Mouse (Mus musculus) liver, embryonic 15.5 days (tissue): Measurements from ENCODE around the gene Krtap4-7. TPM values are rescaled to one million over a fixed set of nuclear protein-coding genes. Genes with fewer than 3 reads are reported as not detected.
"Not testable (repeated sequence)": the region's sequence is repeated elsewhere in the genome, so short reads cannot be mapped to it uniquely, and the experiment has no call there.

Source experiments
- ATAC-seq: fragments of 200-750 bp; cut with Nextera tagmentation; 2 replicates; pipeline ENCODE4 v1.8.0; 2017; ENCODE audit warnings: moderate number of reproducible peaks, mild to moderate bottlenecking, moderate library complexity; ENCODE audit not compliant: insufficient read depth
- H3K27ac ChIP-seq: fragments of 300-500 bp; sonication (generic); replicated peaks from 2 replicates; pipeline ENCODE4 v1.5.1; 2015; ENCODE audit warnings: mild to moderate bottlenecking, inconsistent platforms
- H3K27me3 ChIP-seq: fragments of 300-500 bp; sonication (generic); 2 replicates; pipeline ENCODE4 v1.6.1; 2015; ENCODE audit warnings: mild to moderate bottlenecking, inconsistent platforms
- H3K36me3 ChIP-seq: fragments of 300-500 bp; sonication (generic); replicated peaks from 2 replicates; pipeline ENCODE4 v1.6.1; 2015; ENCODE audit warnings: moderate library complexity, mild to moderate bottlenecking, inconsistent platforms
- H3K4me1 ChIP-seq: fragments of 300-500 bp; sonication (generic); replicated peaks from 2 replicates; pipeline ENCODE4 v1.6.1; 2015; ENCODE audit warnings: inconsistent platforms
- H3K4me2 ChIP-seq: fragments of 300-500 bp; sonication (generic); 2 replicates; pipeline ENCODE4 v1.6.1; 2015; ENCODE audit warnings: moderate library complexity, mild to moderate bottlenecking, inconsistent platforms
- H3K4me3 ChIP-seq: fragments of 300-500 bp; sonication (generic); replicated peaks from 2 replicates; pipeline ENCODE4 v1.5.1; 2015; ENCODE audit warnings: mild to moderate bottlenecking, inconsistent platforms
- H3K9ac ChIP-seq: fragments of 300-500 bp; sonication (generic); 2 replicates; pipeline ENCODE4 v1.6.1; 2015; ENCODE audit warnings: moderate library complexity, mild to moderate bottlenecking, inconsistent platforms
- H3K9me3 ChIP-seq: fragments of 300-500 bp; sonication (generic); replicated peaks from 2 replicates; pipeline ENCODE4 v1.6.1; 2016; ENCODE audit warnings: inconsistent platforms
- WGBS: fragments of 180-500 bp; shearing (Covaris S2); methylation state at CpG from one replicate; pipeline ENCODE4 v1.1.7; 2015; ENCODE audit warnings: mixed read lengths; ENCODE audit not compliant: insufficient replicate concordance; 5-methylcytosine and 5-hydroxymethylcytosine counted together
- polyA plus RNA-seq: library from polyadenylated mRNA; unstranded; fragments of >200 nt; fragmentation: Nextera tagmentation; extraction: Ambion mirVana; gene quantifications from 2 replicates; pipeline ENCODE4 v1.2.1, GENCODE M21; 2015

Krtap4-7 gene
- polyA plus RNA-seq, 1 experiment from 2014 or later: not detected

DNA sequence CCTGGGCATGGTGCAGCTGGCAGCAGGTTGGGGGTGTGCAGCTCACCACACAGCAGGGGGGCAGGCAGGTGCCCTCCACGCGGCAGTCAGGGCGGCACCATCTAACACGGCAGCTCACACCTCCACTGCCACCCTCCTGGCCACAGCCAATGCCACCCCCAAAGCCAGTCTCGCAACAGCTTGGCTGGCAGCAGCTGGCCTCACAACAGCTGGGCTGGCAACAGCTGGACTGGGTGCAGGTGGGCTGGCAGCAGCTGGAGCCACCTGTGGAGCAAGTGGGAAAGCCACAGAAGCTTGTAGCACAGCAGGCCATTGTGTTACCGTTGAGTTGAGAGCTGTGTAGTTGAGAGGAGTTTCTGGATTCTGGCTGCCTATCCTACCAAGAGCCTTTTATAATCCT, 46.1 kb downstream of the Krtap4-7 start, which contains the start of gene Krtap9-3:
TSS of gene Krtap9-3 (minus strand) at position 364 of the 400 bp plus-strand sequence.
- H3K4me1 ChIP-seq, H3K4me2 ChIP-seq, H3K27ac ChIP-seq, H3K36me3 ChIP-seq, ATAC-seq, H3K9me3 ChIP-seq, H3K4me3 ChIP-seq, H3K9ac ChIP-seq, H3K27me3 ChIP-seq: not testable (repeated sequence)
- 59% methylated on average over 6 of the region's 6 CpGs for WGBS

Other genes with a start within 250 kb of the Krtap4-7 start
- gene Krt12, start 221.8 kb downstream of the Krtap4-7 start, polyA plus RNA-seq: not detected in 2 replicates
- gene Krt20, start 205.9 kb downstream of the Krtap4-7 start, polyA plus RNA-seq: 33.2 and 34.0 TPM in 2 replicates
- gene Krt23, start 151.0 kb downstream of the Krtap4-7 start, polyA plus RNA-seq: 1.0 and 1.2 TPM in 2 replicates
- not detected in 2 replicates for gene Krt39, start 122.8 kb downstream of the Krtap4-7 start, polyA plus RNA-seq
- gene Krt40, start 100.9 kb downstream of the Krtap4-7 start, polyA plus RNA-seq: not detected in 2 replicates
- gene Krtap3-3, start 93.2 kb downstream of the Krtap4-7 start, polyA plus RNA-seq: not detected in 2 replicates
- not detected in 2 replicates for gene Krtap3-2, start 87.2 kb downstream of the Krtap4-7 start, polyA plus RNA-seq
- gene Gm11939, start 84.6 kb downstream of the Krtap4-7 start, polyA plus RNA-seq: not detected in 2 replicates
- gene Krtap3-1, start 77.5 kb downstream of the Krtap4-7 start, polyA plus RNA-seq: not detected in 2 replicates
- gene Krtap1-5, start 63.1 kb downstream of the Krtap4-7 start, polyA plus RNA-seq: not detected in 2 replicates
- not detected in 2 replicates for gene Krtap1-4, start 60.4 kb downstream of the Krtap4-7 start, polyA plus RNA-seq
- gene Krtap1-3, start 52.8 kb downstream of the Krtap4-7 start, polyA plus RNA-seq: not detected in 2 replicates
- not detected in 2 replicates for gene Krtap9-3, start 46.0 kb downstream of the Krtap4-7 start, polyA plus RNA-seq
- gene Gm11938, start 40.8 kb downstream of the Krtap4-7 start, polyA plus RNA-seq: not detected in 2 replicates
- not detected in 2 replicates for gene Gm11937, start 33.9 kb downstream of the Krtap4-7 start, polyA plus RNA-seq
- not detected in 2 replicates for gene Krtap2-4, start 29.2 kb downstream of the Krtap4-7 start, polyA plus RNA-seq
- not detected in 2 replicates for gene Gm11562, start 23.7 kb downstream of the Krtap4-7 start, polyA plus RNA-seq
- not detected in 2 replicates for gene Krtap4-1, start 15.9 kb downstream of the Krtap4-7 start, polyA plus RNA-seq
- gene Krtap4-2, start 9.0 kb downstream of the Krtap4-7 start, polyA plus RNA-seq: not detected in 2 replicates
- not detected in 2 replicates for gene Gm11555, start 6.1 kb upstream of the Krtap4-7 start, polyA plus RNA-seq
- gene Gm11563, start 14.9 kb upstream of the Krtap4-7 start, polyA plus RNA-seq: not detected in 2 replicates
- not detected in 2 replicates for gene Krtap4-6, start 21.9 kb upstream of the Krtap4-7 start, polyA plus RNA-seq
- gene Gm14190, start 46.7 kb upstream of the Krtap4-7 start, polyA plus RNA-seq: not detected in 2 replicates
- gene Gm14180, start 90.2 kb upstream of the Krtap4-7 start, polyA plus RNA-seq: not detected in 2 replicates
- gene Gm11595, start 128.8 kb upstream of the Krtap4-7 start, polyA plus RNA-seq: not detected in 2 replicates
- gene Krtap4-8, start 136.6 kb upstream of the Krtap4-7 start, polyA plus RNA-seq: not detected in 2 replicates
- gene Krtap4-9, start 141.1 kb upstream of the Krtap4-7 start, polyA plus RNA-seq: not detected in 2 replicates
- gene Gm11596, start 149.4 kb upstream of the Krtap4-7 start, polyA plus RNA-seq: not detected in 2 replicates
- not detected in 2 replicates for gene Gm11569, start 154.8 kb upstream of the Krtap4-7 start, polyA plus RNA-seq
- not detected in 2 replicates for gene Gm11554, start 160.4 kb upstream of the Krtap4-7 start, polyA plus RNA-seq
- not detected in 2 replicates for gene Krtap4-13, start 165.8 kb upstream of the Krtap4-7 start, polyA plus RNA-seq
- gene Gm11564, start 171.6 kb upstream of the Krtap4-7 start, polyA plus RNA-seq: not detected in 2 replicates
- gene 2300003K06Rik, start 194.0 kb upstream of the Krtap4-7 start, polyA plus RNA-seq: not detected in 2 replicates
- not detected in 2 replicates for gene Krtap4-16, start 207.5 kb upstream of the Krtap4-7 start, polyA plus RNA-seq
- not detected in 2 replicates for gene Gm11568, start 213.8 kb upstream of the Krtap4-7 start, polyA plus RNA-seq
- not detected in 2 replicates for gene Gm11559, start 220.4 kb upstream of the Krtap4-7 start, polyA plus RNA-seq
- not detected in 2 replicates for gene Krtap9-1, start 229.3 kb upstream of the Krtap4-7 start, polyA plus RNA-seq
- gene Gm11567, start 235.1 kb upstream of the Krtap4-7 start, polyA plus RNA-seq: not detected in 2 replicates